Mouse (Mus musculus): ENCODE data around the gene Slc2a8. TPM values are rescaled to one million over a fixed set of nuclear protein-coding genes. Genes with fewer than 3 reads are reported as not detected.

Gene Slc2a8
- 10 to 100 TPM in 1 of 2 experiments, 1 to 10 TPM in 1; 7.0 to 11.9 TPM for total RNA-seq (2023)

DNA sequence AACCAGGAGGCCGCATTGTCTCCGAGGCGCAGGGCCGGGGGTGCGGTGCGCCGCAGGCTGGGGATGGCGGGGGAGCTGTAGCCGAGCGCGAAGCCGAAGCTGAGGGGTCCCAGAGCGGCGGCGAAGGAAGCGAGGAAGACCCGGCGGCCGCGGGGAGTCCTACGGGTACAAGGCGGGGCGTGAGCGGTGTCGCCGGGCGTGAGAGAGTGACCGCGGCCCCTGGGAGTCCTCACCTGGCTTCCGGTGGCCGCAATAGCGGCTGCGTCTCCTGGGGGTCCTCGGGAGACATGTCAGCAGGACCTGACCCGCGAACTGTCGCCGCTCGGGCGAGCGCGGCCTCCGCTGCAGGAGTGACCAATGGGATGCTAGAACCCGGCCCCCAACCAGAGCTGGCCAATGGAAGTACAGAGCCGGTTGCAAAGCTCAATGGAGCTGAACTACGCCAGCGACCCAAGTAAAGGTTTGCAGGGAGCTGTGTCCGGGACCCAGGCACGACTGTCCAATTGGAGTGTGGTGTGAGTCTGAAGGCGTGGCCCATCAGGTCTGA, at the start of gene Slc2a8:
Slc2a8 (minus strand) TSS at position 359 of the 547 bp plus-strand sequence.

DNA sequence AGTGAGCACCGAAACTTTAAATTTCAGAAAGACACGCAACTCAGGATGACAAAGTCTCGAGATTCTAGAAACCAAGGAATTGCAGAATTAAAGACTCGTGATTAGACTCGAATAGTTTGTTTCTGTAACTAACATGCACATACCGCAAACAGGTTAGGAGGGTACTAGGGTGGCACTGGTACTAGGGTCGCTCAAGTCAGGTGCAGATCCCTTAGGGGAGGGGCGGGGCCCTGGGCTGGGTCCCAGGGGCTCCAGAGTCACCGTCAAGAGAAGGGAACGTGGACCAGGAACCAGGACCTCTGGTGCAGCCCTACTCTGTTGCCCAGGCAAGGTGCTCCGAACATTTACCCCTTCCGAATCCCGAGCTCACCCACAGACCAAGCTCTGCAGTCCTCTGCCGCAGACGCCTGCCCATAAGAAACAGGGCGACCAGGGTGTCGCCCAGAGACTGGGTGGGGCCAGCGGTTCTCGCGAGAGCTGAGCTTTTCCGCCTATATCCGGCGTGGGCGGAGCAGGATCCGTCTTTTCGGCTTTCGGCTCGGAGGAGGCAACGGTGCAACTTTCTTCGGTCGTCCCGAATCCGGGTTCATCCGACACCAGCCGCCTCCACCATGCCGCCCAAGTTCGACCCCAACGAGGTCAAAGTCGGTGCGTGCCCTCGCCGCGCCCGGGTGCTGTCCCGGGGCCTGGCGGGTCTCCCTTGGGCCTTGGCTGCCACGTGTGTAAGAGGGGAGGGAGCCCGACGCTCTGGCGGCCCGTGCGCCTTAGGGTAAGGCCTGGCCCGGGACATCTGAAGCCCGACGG, 20.5 kb downstream of the Slc2a8 start, which contains the start of the genes Rpl12 and Lrsam1:
Rpl12 (plus strand) TSS at position 368 of the 804 bp plus-strand sequence.
Lrsam1 (minus strand) TSS at position 423 of the 804 bp plus-strand sequence.

Other genes starting within 250 kb of the Slc2a8 start
- not detected for gene 6330409D20Rik, start 241.1 kb downstream of the Slc2a8 start, total RNA-seq (2023)
- gene Tor2a, start 224.8 kb downstream of the Slc2a8 start, total RNA-seq (2023) = 10 to 100 TPM; 35.6 to 37.1 TPM
- under 1 TPM in 1 of 2 experiments, not detected in 1; 0.15 TPM for gene Ttc16, start 206.4 kb downstream of the Slc2a8 start, total RNA-seq (2023)
- gene Ptrh1, start 206.3 kb downstream of the Slc2a8 start, total RNA-seq (2023) = 1 to 10 TPM; 2.5 to 3.8 TPM
- gene Cfap157, start 197.7 kb downstream of the Slc2a8 start, total RNA-seq (2023) = not detected
- 1 to 10 TPM; 4.8 to 5.4 TPM for gene Stxbp1, start 134.8 kb downstream of the Slc2a8 start, total RNA-seq (2023)
- gene Fam129b, start 106.0 kb downstream of the Slc2a8 start, total RNA-seq (2023) = 1 to 10 TPM in 1 of 2 experiments, under 1 TPM in 1; 0.80 to 1.8 TPM
- 100 to 1,000 TPM; 830 to 892 TPM for gene Rpl12, start 20.5 kb downstream of the Slc2a8 start, total RNA-seq (2023)
- 10 to 100 TPM; 19.2 to 19.4 TPM for gene Lrsam1, start 20.5 kb downstream of the Slc2a8 start, total RNA-seq (2023)
- 1 to 10 TPM in 1 of 2 experiments, under 1 TPM in 1; 0.62 to 1.5 TPM for gene Garnl3, start 149.6 kb upstream of the Slc2a8 start, total RNA-seq (2023)
- gene Angptl2, start 234.0 kb upstream of the Slc2a8 start, total RNA-seq (2023) = not detected